Mouse (Mus musculus) MEL (cell line): ENCODE data around the gene Lrrk1. TPM values are rescaled to one million over a fixed set of nuclear protein-coding genes. Genes with fewer than 3 reads are reported as not detected.

Experiments
- DNase-seq: peaks from one replicate; pipeline ENCODE4 v3.0.0; 2011; ENCODE audit warnings: low read depth, low spot score
- H3K27ac ChIP-seq: 2 replicates; pipeline ENCODE4 v1.5.1; 2012; ENCODE audit warnings: low read depth, mild to moderate bottlenecking, control low read depth, low read length, moderate library complexity; ENCODE audit not compliant: control insufficient read depth
- H3K27me3 ChIP-seq, 2 experiments: fragments of 150-350 bp in 1 of 2; sonication (generic) in 1 of 2; 2 replicates each; pipeline ENCODE4 v1.6.1; 2012; ENCODE audit warnings: low read length in 2 of 2, mild to moderate bottlenecking in 2 of 2, improper control_type of control experiment in 1 of 2, moderate library complexity in 1 of 2; ENCODE audit not compliant: insufficient read depth in 2 of 2, control insufficient read depth in 1 of 2
- H3K36me3 ChIP-seq, 2 experiments: 2 replicates each; pipeline ENCODE4 v1.6.1; 2012 to 2014; ENCODE audit warnings: low read length in 2 of 2, improper control_type of control experiment in 1 of 2, inconsistent platforms in 1 of 2, mild to moderate bottlenecking in 1 of 2; ENCODE audit not compliant: insufficient read depth in 2 of 2, control insufficient read depth in 1 of 2
- H3K4me1 ChIP-seq, 2 experiments: fragments of 150-350 bp in 1 of 2; sonication (generic) in 1 of 2; 2 replicates each; pipeline ENCODE4 v1.6.1; 2012; ENCODE audit warnings: low read length in 2 of 2, improper control_type of control experiment in 1 of 2, mild to moderate bottlenecking in 1 of 2; ENCODE audit not compliant: insufficient read depth in 2 of 2, control insufficient read depth in 1 of 2
- H3K4me3 ChIP-seq, 2 experiments: fragments of 150-350 bp in 1 of 2; sonication (generic) in 1 of 2; 2 replicates each; pipeline ENCODE4 v1.5.1; 2012; ENCODE audit warnings: low read depth in 2 of 2, low read length in 2 of 2, mild to moderate bottlenecking in 2 of 2, moderate library complexity in 2 of 2, control low read depth in 1 of 2, improper control_type of control experiment in 1 of 2; ENCODE audit not compliant: control insufficient read depth in 1 of 2, insufficient read depth in 1 of 2
- H3K79me2 ChIP-seq: 2 replicates; pipeline ENCODE4 v1.6.1; 2012; ENCODE audit warnings: mild to moderate bottlenecking, low read length, moderate library complexity; ENCODE audit not compliant: control insufficient read depth, poor library complexity, insufficient read depth
- H3K9ac ChIP-seq: 2 replicates; pipeline ENCODE4 v1.6.1; 2012; ENCODE audit warnings: low read depth, mild to moderate bottlenecking, control low read depth, low read length, moderate library complexity; ENCODE audit not compliant: control insufficient read depth, poor library complexity, severe bottlenecking
- H3K9me3 ChIP-seq: fragments of 150-350 bp; sonication (generic); replicated peaks from 2 replicates; pipeline ENCODE4 v1.6.1; 2012; ENCODE audit warnings: mild to moderate bottlenecking, low read length, improper control_type of control experiment, moderate library complexity; ENCODE audit not compliant: insufficient read depth
- CTCF ChIP-seq, 3 experiments: IDR thresholded peaks in 2 of 3; conservative IDR thresholded peaks in 1 of 3; 2 replicates each; pipeline ENCODE4 v1.5.1; 2011 to 2012; ENCODE audit warnings: low read length in 3 of 3, low read depth in 2 of 3, mild to moderate bottlenecking in 2 of 3, improper control_type of control experiment in 1 of 3, inconsistent platforms in 1 of 3, mixed read lengths in 1 of 3, moderate library complexity in 1 of 3; ENCODE audit not compliant: control insufficient read depth in 1 of 3, insufficient read depth in 1 of 3, poor library complexity in 1 of 3, severe bottlenecking in 1 of 3
- EP300 ChIP-seq, 2 experiments: IDR thresholded peaks; 2 replicates each; pipeline ENCODE4 v1.6.1; 2011; ENCODE audit warnings: improper control_type of control experiment in 2 of 2, low read length in 2 of 2, low read depth in 1 of 2, mild to moderate bottlenecking in 1 of 2
- GABPA ChIP-seq: IDR thresholded peaks from 2 replicates; pipeline ENCODE4 v1.6.1; 2012; ENCODE audit warnings: low read depth, mild to moderate bottlenecking, inconsistent platforms, low read length, improper control_type of control experiment, moderate library complexity
- HCFC1 ChIP-seq: IDR thresholded peaks from 2 replicates; pipeline ENCODE4 v1.6.1; 2012; ENCODE audit warnings: low read depth, mild to moderate bottlenecking, inconsistent platforms, low read length, improper control_type of control experiment, moderate library complexity
- KAT2A ChIP-seq: conservative IDR thresholded peaks from 2 replicates; pipeline ENCODE4 v1.6.1; 2012; ENCODE audit warnings: low read depth, low read length, improper control_type of control experiment, inconsistent platforms
- MAZ ChIP-seq: IDR thresholded peaks from 2 replicates; pipeline ENCODE4 v1.6.1; 2012; ENCODE audit warnings: low read depth, mild to moderate bottlenecking, inconsistent platforms, low read length, improper control_type of control experiment
- MYB ChIP-seq: IDR thresholded peaks from 2 replicates; pipeline ENCODE4 v1.6.1; 2011; ENCODE audit warnings: mild to moderate bottlenecking, low read depth, low read length, improper control_type of control experiment
- MYC ChIP-seq: IDR thresholded peaks from 2 replicates; pipeline ENCODE4 v1.6.1; 2011; ENCODE audit warnings: low read depth, mild to moderate bottlenecking, low read length, improper control_type of control experiment, moderate library complexity
- NELFE ChIP-seq: IDR thresholded peaks from 2 replicates; pipeline ENCODE4 v1.6.1; 2011; ENCODE audit warnings: low read depth, low read length, improper control_type of control experiment
- POLR2A ChIP-seq, 2 experiments: IDR thresholded peaks; 2 replicates each; pipeline ENCODE4 v1.6.1; 2011 to 2012; ENCODE audit warnings: low read length in 2 of 2, mild to moderate bottlenecking in 2 of 2, control low read depth in 1 of 2, improper control_type of control experiment in 1 of 2, low read depth in 1 of 2, moderate library complexity in 1 of 2; ENCODE audit not compliant: control insufficient read depth in 1 of 2, insufficient read depth in 1 of 2, poor library complexity in 1 of 2
- RAD21 ChIP-seq: IDR thresholded peaks from 2 replicates; pipeline ENCODE4 v1.6.1; 2011; ENCODE audit warnings: mild to moderate bottlenecking, low read depth, low read length, improper control_type of control experiment
- SMC3 ChIP-seq: IDR thresholded peaks from 2 replicates; pipeline ENCODE4 v1.6.1; 2011; ENCODE audit warnings: low read depth, low read length, improper control_type of control experiment
- TBP ChIP-seq: IDR thresholded peaks from 2 replicates; pipeline ENCODE4 v1.8.0; 2011; ENCODE audit warnings: low read depth, low read length, improper control_type of control experiment
- ZC3H11A ChIP-seq: IDR thresholded peaks from 2 replicates; pipeline ENCODE4 v1.6.1; 2012; ENCODE audit warnings: low read depth, mild to moderate bottlenecking, inconsistent platforms, low read length, improper control_type of control experiment
- ZNF384 ChIP-seq: IDR thresholded peaks from 2 replicates; pipeline ENCODE4 v1.6.1; 2012; ENCODE audit warnings: low read depth, mild to moderate bottlenecking, inconsistent platforms, low read length, improper control_type of control experiment
- polyA plus RNA-seq, 2 experiments: library from polyadenylated mRNA; stranded (reverse) in 1 of 2; unstranded in 1 of 2; fragments of >175 nt in 1 of 2; fragments of >200 nt in 1 of 2; gene quantifications; 2 replicates each; pipeline versions ENCODE4 v1.2.1 to v1.2.4; 2012; ENCODE audit warnings: low replicate concordance in 2 of 2, low read depth in 1 of 2; ENCODE audit not compliant: insufficient read length in 2 of 2, insufficient read depth in 1 of 2, missing spikeins in 1 of 2
- total RNA-seq: library from RNA; depleted of rRNA; stranded (reverse); fragments of 300-350 nt; gene quantifications from 2 replicates; pipeline ENCODE4 v1.2.3, GENCODE M21; 2012

The Lrrk1 gene
- total and polyA plus RNA-seq, 3 experiments: 9.1 to 19.1 TPM; not detected in 1

DNA sequence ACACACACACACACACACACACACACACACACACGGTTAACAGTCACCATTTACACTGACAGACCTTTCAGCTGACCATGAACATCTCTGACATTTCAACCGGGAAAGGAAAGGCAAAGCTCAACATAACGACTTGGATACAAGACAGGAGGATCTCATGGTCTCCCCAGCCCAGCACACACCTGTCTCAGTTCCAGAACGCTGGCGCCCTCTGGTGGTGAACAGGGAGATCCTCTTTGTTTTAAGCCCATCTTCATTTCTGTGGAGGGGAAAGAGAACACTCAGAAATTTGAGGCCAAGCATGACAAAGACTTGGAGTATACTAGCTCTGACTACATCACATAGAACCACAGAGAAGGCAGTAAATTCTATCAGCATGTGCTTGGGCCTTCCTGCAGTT lies 87.5 kb downstream of the Lrrk1 start:
- Histone ChIP-seq H3K4me3 (no peak overlapping the region), H3K9ac (no peak overlapping the region), H3K27ac (no peak overlapping the region), H3K27me3 (no peaks in the 10 kb centered on the region), H3K9me3 (no peaks in the 10 kb centered on the region), H3K79me2 (no peaks in the 10 kb centered on the region), H3K36me3 (peaks cover 0 to 12% of the 10 kb centered on the region in 2 experiments; a peak in 3 of 4 replicates), H3K4me1 (peaks cover 0 to 16% of the 10 kb centered on the region in 2 experiments; a peak in 3 of 4 replicates)
- TF ChIP-seq RAD21: peak; percentile 81
- TF ChIP-seq ZC3H11A: peak; percentile 90
- TF ChIP-seq EP300 (IDR thresholded peaks at IDR 0.05; ENCODE audit: low read depth in 1 of 2, low read length in 2 of 2): no peak
- 0 out of 2 replicates have a peak, but pooled peaks have one; percentile 30 for TF ChIP-seq MAZ
- TF ChIP-seq KAT2A: no peak
- TF ChIP-seq SMC3: peak; percentile 93
- no peak for TF ChIP-seq POLR2A (IDR thresholded peaks at IDR 0.05; ENCODE audit: control insufficient read depth in 1 of 2, insufficient read depth in 1 of 2, low read depth in 1 of 2, low read length in 2 of 2, poor library complexity in 1 of 2)
- TF ChIP-seq HCFC1: no peak
- no peak for TF ChIP-seq GABPA
- peak; percentile 83 to 90 (median 88) for TF ChIP-seq CTCF (IDR thresholded peaks at IDR 0.05 in 2 of 3, conservative IDR thresholded peaks at IDR 0.05 in 1 of 3; ENCODE audit: control insufficient read depth in 1 of 3, insufficient read depth in 1 of 3, low read depth in 2 of 3, low read length in 3 of 3, poor library complexity in 1 of 3, severe bottlenecking in 1 of 3)
- peak; percentile 71 for TF ChIP-seq ZNF384
- TF ChIP-seq MYC: 0 out of 2 replicates have a peak, but pooled peaks have one; percentile 16
- no peak for TF ChIP-seq TBP
- TF ChIP-seq MYB: no peak
- peak; percentile 88 for DNase-seq

DNA sequence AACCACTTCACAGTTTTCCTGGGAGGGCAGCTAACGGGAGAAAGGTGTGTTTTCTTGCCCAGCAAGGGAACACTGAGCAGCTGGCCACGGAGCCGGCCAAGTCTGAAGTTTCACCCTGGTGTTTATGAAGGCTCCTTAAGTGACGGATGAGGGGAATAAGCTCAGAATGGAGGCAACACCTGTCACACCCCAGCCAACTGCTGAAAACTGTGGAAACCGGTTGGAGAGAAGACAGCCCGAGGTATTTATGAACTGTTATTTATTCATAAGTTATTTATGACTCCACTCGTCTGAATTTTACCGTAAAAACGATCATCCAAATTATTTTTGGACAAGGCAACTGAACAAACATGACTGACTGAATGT lies 90.5 kb downstream of the Lrrk1 start:
- TF ChIP-seq NELFE: no peak
- TF ChIP-seq, all 39 proteins: peak for 0

More for the DNA sequence above, 90.5 kb downstream of the Lrrk1 start:
- DNase-seq: no peak
- Histone ChIP-seq H3K79me2 (no peaks in the 10 kb centered on the region), H3K4me3 (no peak overlapping the region), H3K27me3 (no peaks in the 10 kb centered on the region), H3K9ac (no peak overlapping the region), H3K4me1 (peaks cover 0 to 3% of the 10 kb centered on the region in 2 experiments; a peak in 1 of 4 replicates), H3K9me3 (no peaks in the 10 kb centered on the region), H3K27ac (no peak overlapping the region), H3K36me3 (peaks cover 0 to 2% of the 10 kb centered on the region in 2 experiments; a peak in 1 of 4 replicates)
